Mouse (Mus musculus): ENCODE results near the gene Yaf2.

The Yaf2 gene

GRCm38 (mm10) chr15:93284326-93284725 is 52.4 kb downstream of the Yaf2 start:
- no peak for DNase-seq

GRCm38 (mm10) chr15:93283349-93283748 is 53.4 kb downstream of the Yaf2 start:
- DNase-seq: no peak

GRCm38 (mm10) chr15:93276276-93276675 is 60.5 kb downstream of the Yaf2 start:
- peak; percentile 24 for DNase-seq

GRCm38 (mm10) chr15:93275623-93276022 is 61.1 kb downstream of the Yaf2 start:
- DNase-seq: no peak

- peak; percentile 99 for DNase-seq
These were observed 61.8 kb downstream of the Yaf2 start, which contains the start of gene Gxylt1 for GRCm38 (mm10) chr15:93274679-93275583. Gene Gxylt1 (minus strand): TSS chr15:93275179.

- DNase-seq: no peak
These were observed 62.7 kb downstream of the Yaf2 start for GRCm38 (mm10) chr15:93273788-93274678.

- DNase-seq: no peak
These were observed 63.8 kb downstream of the Yaf2 start for GRCm38 (mm10) chr15:93272948-93273347.

- no peak for DNase-seq
These were observed 66.4 kb downstream of the Yaf2 start for GRCm38 (mm10) chr15:93270289-93270855.

- DNase-seq: no peak
These were observed 67.2 kb downstream of the Yaf2 start for GRCm38 (mm10) chr15:93269572-93269971.

- DNase-seq: no peak
These were observed 68.7 kb downstream of the Yaf2 start for GRCm38 (mm10) chr15:93268001-93268400.

GRCm38 (mm10) chr15:93267479-93267878 is 69.3 kb downstream of the Yaf2 start:
- DNase-seq: no peak

- no peak for DNase-seq
These were observed 70.4 kb downstream of the Yaf2 start for GRCm38 (mm10) chr15:93266361-93266760.

GRCm38 (mm10) chr15:93265728-93266127 is 71.0 kb downstream of the Yaf2 start:
- DNase-seq: peak; percentile 55

GRCm38 (mm10) chr15:93265231-93265630 is 71.5 kb downstream of the Yaf2 start:
- no peak for DNase-seq

- no peak for DNase-seq
These were observed 72.5 kb downstream of the Yaf2 start for GRCm38 (mm10) chr15:93264221-93264620.

GRCm38 (mm10) chr15:93263566-93263965 is 73.2 kb downstream of the Yaf2 start:
- no peak for DNase-seq

- no peak for DNase-seq
These were observed 73.9 kb downstream of the Yaf2 start for GRCm38 (mm10) chr15:93262818-93263217.

GRCm38 (mm10) chr15:93262274-93262673 is 74.5 kb downstream of the Yaf2 start:
- no peak for DNase-seq

GRCm38 (mm10) chr15:93259933-93260332 is 76.8 kb downstream of the Yaf2 start:
- DNase-seq: no peak

- peak; percentile 30 for DNase-seq
These were observed 81.4 kb downstream of the Yaf2 start for GRCm38 (mm10) chr15:93255295-93255694.

- DNase-seq: no peak
These were observed 83.6 kb downstream of the Yaf2 start for GRCm38 (mm10) chr15:93253172-93253571.

- DNase-seq: no peak
These were observed 84.3 kb downstream of the Yaf2 start for GRCm38 (mm10) chr15:93252396-93252795.
